Mouse (Mus musculus) adrenal gland, adult 8-10 months (tissue): Measurements from ENCODE around the gene Moap1. TPM values are rescaled to one million over a fixed set of nuclear protein-coding genes. Genes with fewer than 3 reads are reported as not detected.
A peak's percentile ranks its signal among the peaks of the same experiment; 100 is the strongest.

Source experiments
- DNase-seq: peaks from one replicate; pipeline ENCODE4 v3.0.0; 2022
- total RNA-seq, 4 experiments: library from RNA; stranded (reverse); gene quantifications; 2 replicates each; pipeline ENCODE4 v1.2.4; 2022

Gene Moap1
- total RNA-seq = 10 to 100 TPM in 3 of 4 experiments, 1 to 10 TPM in 1; 8.2 to 13.6 (median 11.5) TPM

GRCm38 (mm10) chr12:102743589-102744574, at the start of gene Moap1, which contains the start of gene Tmem251:
Gene Moap1, minus strand, starts transcription at chr12:102743661.
Gene Tmem251, plus strand, starts transcription at chr12:102743762.
- peak; percentile 89 for DNase-seq

- no peak for DNase-seq
Observed at GRCm38 (mm10) chr12:102787927-102788326, 44.5 kb upstream of the Moap1 start.

GRCm38 (mm10) chr12:102785593-102785985, 42.1 kb upstream of the Moap1 start:
- DNase-seq = no peak

- no peak for DNase-seq
Observed at GRCm38 (mm10) chr12:102784899-102785592, 41.6 kb upstream of the Moap1 start.

GRCm38 (mm10) chr12:102782841-102783240, 39.4 kb upstream of the Moap1 start:
- no peak for DNase-seq

GRCm38 (mm10) chr12:102779452-102779851, 36.0 kb upstream of the Moap1 start:
- no peak for DNase-seq

- no peak for DNase-seq
Observed at GRCm38 (mm10) chr12:102778151-102778550, 34.7 kb upstream of the Moap1 start.

GRCm38 (mm10) chr12:102776035-102776434, 32.6 kb upstream of the Moap1 start:
- no peak for DNase-seq

- no peak for DNase-seq
Observed at GRCm38 (mm10) chr12:102772676-102773075, 29.2 kb upstream of the Moap1 start.

- no peak for DNase-seq
Observed at GRCm38 (mm10) chr12:102771601-102772000, 28.1 kb upstream of the Moap1 start.

GRCm38 (mm10) chr12:102769000-102769399, 25.5 kb upstream of the Moap1 start:
- no peak for DNase-seq

GRCm38 (mm10) chr12:102763696-102764095, 20.2 kb upstream of the Moap1 start:
- DNase-seq = peak; percentile 51

GRCm38 (mm10) chr12:102761668-102762067, 18.2 kb upstream of the Moap1 start:
- no peak for DNase-seq

GRCm38 (mm10) chr12:102758936-102759335, 15.5 kb upstream of the Moap1 start:
- no peak for DNase-seq

GRCm38 (mm10) chr12:102758403-102758756, 14.9 kb upstream of the Moap1 start, which contains the start of gene Gm20604:
Gene Gm20604, minus strand, starts transcription at chr12:102758672.
- DNase-seq = no peak

- DNase-seq = peak; percentile 95
Observed at GRCm38 (mm10) chr12:102757689-102758402, 14.4 kb upstream of the Moap1 start, which contains the start of the genes Gm28051, Gon7 and Ubr7. Gene Gm28051, minus strand, starts transcription at chr12:102757765. Gene Gon7, minus strand, starts transcription at chr12:102757803. Gene Ubr7, plus strand, starts transcription at chr12:102757967.

- DNase-seq = no peak
Observed at GRCm38 (mm10) chr12:102757055-102757688, 13.7 kb upstream of the Moap1 start.

GRCm38 (mm10) chr12:102756304-102756703, 12.8 kb upstream of the Moap1 start:
- DNase-seq = no peak

- DNase-seq = no peak
Observed at GRCm38 (mm10) chr12:102748256-102748655, 4.8 kb upstream of the Moap1 start.

- DNase-seq = no peak
Observed at GRCm38 (mm10) chr12:102744839-102745238, 1.4 kb upstream of the Moap1 start.

GRCm38 (mm10) chr12:102743036-102743588, 349 bp downstream of the Moap1 start:
- no peak for DNase-seq

GRCm38 (mm10) chr12:102742056-102742455, 1.4 kb downstream of the Moap1 start:
- DNase-seq = no peak
